Mouse (Mus musculus): ENCODE data around the gene Enpp1. TPM values are rescaled to one million over a fixed set of nuclear protein-coding genes. Genes with fewer than 3 reads are reported as not detected.

Gene Enpp1
- polyA plus RNA-seq, 1 experiment from 2014 or later: 4.5 TPM

DNA sequence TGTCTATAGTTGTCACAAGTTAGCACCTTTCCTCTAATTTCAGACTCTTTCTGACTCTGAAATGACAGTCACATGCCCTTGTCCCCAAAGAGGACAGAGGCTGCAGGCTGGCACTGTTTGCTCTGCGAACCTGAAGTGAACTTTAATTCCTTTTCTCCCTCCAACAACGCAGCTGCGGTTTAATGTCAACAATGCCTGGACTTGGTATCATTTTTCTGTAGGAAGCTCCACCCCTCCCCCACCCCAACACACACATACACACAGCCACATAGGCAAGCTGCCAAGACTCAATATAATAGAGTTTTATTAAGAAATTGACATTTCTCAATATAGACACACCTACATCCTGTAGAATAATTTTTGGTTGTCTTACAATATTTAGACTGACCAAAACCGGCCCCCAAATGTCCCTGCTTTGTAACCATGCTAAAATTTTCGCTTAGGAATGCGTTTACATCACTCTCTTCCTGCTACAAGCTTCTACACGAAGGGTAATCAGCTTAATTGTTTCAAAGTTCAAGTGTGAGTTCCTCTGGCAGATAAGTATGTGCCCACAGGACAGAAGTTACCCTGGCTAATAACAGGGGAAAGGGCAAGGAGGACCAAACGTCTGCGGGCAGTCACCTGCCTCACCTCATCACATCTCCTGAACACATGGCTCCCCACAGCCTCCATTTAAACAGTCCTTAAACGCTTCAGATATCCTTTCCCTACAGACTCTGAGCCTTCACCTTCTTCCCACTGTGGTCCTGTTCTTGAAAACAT lies 73.5 kb downstream of the Enpp1 start:
- 12% methylated on average over 10 of the region's 10 CpGs for WGBS
- H3K4me3 ChIP-seq (ENCODE audit: low read depth, low read length): no peak overlapping the region
- TF ChIP-seq EP300 (optimal IDR thresholded peaks at IDR 0.05) (no peak), CTCF (IDR thresholded peaks at IDR 0.05; ENCODE audit: low read depth) (no peak)
- peak overlapping the region; percentile 30; the same call in 1 of the 2 replicates for H3K27ac ChIP-seq (replicated peaks)
- DNase-seq (ENCODE audit: low spot score) (peak; percentile 68), ATAC-seq (ENCODE audit: low FRiP score, low TSS enrichment) (peak; percentile 62)
- H3K36me3 ChIP-seq (ENCODE audit: control insufficient read depth, insufficient read depth, low read length): no peaks in the 10 kb centered on the region
- no peaks in the 10 kb centered on the region for H3K9me3 ChIP-seq (ENCODE audit: control insufficient read depth, low read length)
- no peak overlapping the region for H3K4me2 ChIP-seq (replicated peaks; ENCODE audit: low read depth)
- H3K27me3 ChIP-seq (ENCODE audit: control insufficient read depth, insufficient read depth, low read length): no peaks in the 10 kb centered on the region
- H3K9ac ChIP-seq (ENCODE audit: low read length): no peak overlapping the region
- 0 out of 2 replicates have a peak, but pooled peaks cover 2% of the 10 kb centered on the region for H3K4me1 ChIP-seq (replicated peaks; ENCODE audit: control insufficient read depth, insufficient read depth)

DNA sequence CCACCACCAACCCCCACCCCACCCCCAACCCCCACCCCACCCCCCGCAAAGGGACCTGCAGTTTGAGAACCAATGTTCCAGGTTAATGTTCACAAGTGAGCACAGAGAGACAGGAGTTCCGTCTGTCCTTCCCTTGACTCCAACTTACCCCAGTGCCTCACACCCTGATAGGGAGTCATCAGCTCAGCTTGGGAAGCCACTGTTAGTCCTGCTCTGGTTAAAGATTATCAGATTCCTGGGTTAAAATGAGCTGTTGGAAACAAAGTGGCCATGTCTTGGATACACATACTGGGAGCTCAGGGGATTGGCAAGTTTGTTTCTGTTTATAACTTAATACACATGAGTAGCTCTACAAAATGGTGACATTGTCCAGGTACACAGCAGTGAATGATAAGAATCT lies 75.0 kb downstream of the Enpp1 start:
- ATAC-seq (ENCODE audit: low FRiP score, low TSS enrichment) (no peak), DNase-seq (ENCODE audit: low spot score) (no peak)
- Histone ChIP-seq H3K27ac (replicated peaks) (0 out of 2 replicates have a peak overlapping the region, but pooled peaks have one; percentile 20), H3K4me1 (replicated peaks; ENCODE audit: control insufficient read depth, insufficient read depth) (0 out of 2 replicates have a peak, but pooled peaks cover 2% of the 10 kb centered on the region), H3K36me3 (ENCODE audit: control insufficient read depth, insufficient read depth, low read length) (no peaks in the 10 kb centered on the region), H3K27me3 (ENCODE audit: control insufficient read depth, insufficient read depth, low read length) (no peaks in the 10 kb centered on the region), H3K4me3 (ENCODE audit: low read depth, low read length) (no peak overlapping the region), H3K9me3 (ENCODE audit: control insufficient read depth, low read length) (no peaks in the 10 kb centered on the region), H3K4me2 (replicated peaks; ENCODE audit: low read depth) (no peak overlapping the region), H3K9ac (ENCODE audit: low read length) (no peak overlapping the region)
- no peak for TF ChIP-seq EP300 (optimal IDR thresholded peaks at IDR 0.05)
- TF ChIP-seq CTCF (IDR thresholded peaks at IDR 0.05; ENCODE audit: low read depth): no peak
- 66% methylated on average over 2 of the region's 2 CpGs for WGBS

DNA sequence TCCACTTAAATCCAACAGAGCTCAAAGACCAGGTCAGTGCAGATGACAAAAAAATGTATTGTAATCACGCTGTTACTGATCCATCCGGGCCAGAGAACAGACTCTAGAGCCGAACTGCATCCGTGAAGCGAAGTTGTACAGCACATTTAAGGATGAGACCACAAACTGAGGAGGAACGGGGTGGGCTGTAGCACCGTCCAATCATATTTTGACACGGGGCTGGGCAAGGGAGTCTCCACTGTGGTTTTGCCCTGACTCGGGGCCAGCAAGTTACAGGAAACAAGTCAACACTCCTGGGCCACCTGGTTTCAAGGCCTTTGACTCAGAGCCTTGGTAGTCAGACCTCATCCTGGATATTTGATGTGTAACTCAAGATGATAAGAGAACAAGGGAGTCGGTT lies 76.1 kb downstream of the Enpp1 start:
- Histone ChIP-seq H3K27ac (replicated peaks) (peak overlapping the region; percentile 8; the same call in 1 of the 2 replicates), H3K4me2 (replicated peaks; ENCODE audit: low read depth) (no peak overlapping the region), H3K4me3 (ENCODE audit: low read depth, low read length) (no peak overlapping the region), H3K27me3 (ENCODE audit: control insufficient read depth, insufficient read depth, low read length) (no peaks in the 10 kb centered on the region), H3K9me3 (ENCODE audit: control insufficient read depth, low read length) (no peaks in the 10 kb centered on the region), H3K4me1 (replicated peaks; ENCODE audit: control insufficient read depth, insufficient read depth) (0 out of 2 replicates have a peak, but pooled peaks cover 2% of the 10 kb centered on the region), H3K9ac (ENCODE audit: low read length) (no peak overlapping the region), H3K36me3 (ENCODE audit: control insufficient read depth, insufficient read depth, low read length) (no peaks in the 10 kb centered on the region)
- TF ChIP-seq EP300 (optimal IDR thresholded peaks at IDR 0.05): no peak
- TF ChIP-seq CTCF (IDR thresholded peaks at IDR 0.05; ENCODE audit: low read depth): no peak
- no peak for DNase-seq (ENCODE audit: low spot score)
- WGBS: 77% methylated on average over 10 of the region's 10 CpGs
- peak; percentile 53 for ATAC-seq (ENCODE audit: low FRiP score, low TSS enrichment)

- 64% methylated on average over 11 of the region's 11 CpGs for WGBS
- 0 out of 2 replicates have a peak, but pooled peaks cover 2% of the 10 kb centered on the region for H3K4me1 ChIP-seq (replicated peaks; ENCODE audit: control insufficient read depth, insufficient read depth)
- no peak overlapping the region for H3K4me2 ChIP-seq (replicated peaks; ENCODE audit: low read depth)
- H3K9ac ChIP-seq (ENCODE audit: low read length): no peak overlapping the region
- no peak for DNase-seq (ENCODE audit: low spot score)
- H3K9me3 ChIP-seq (ENCODE audit: control insufficient read depth, low read length): no peaks in the 10 kb centered on the region
- no peaks in the 10 kb centered on the region for H3K27me3 ChIP-seq (ENCODE audit: control insufficient read depth, insufficient read depth, low read length)
- H3K36me3 ChIP-seq (ENCODE audit: control insufficient read depth, insufficient read depth, low read length): no peaks in the 10 kb centered on the region
- H3K27ac ChIP-seq (replicated peaks): peak overlapping the region; percentile 49; the same call in 1 of the 2 replicates
- ATAC-seq (ENCODE audit: low FRiP score, low TSS enrichment): 0 out of 2 replicates have a peak, but pooled peaks have one; percentile 20
- no peak overlapping the region for H3K4me3 ChIP-seq (ENCODE audit: low read depth, low read length)
- TF ChIP-seq EP300 (optimal IDR thresholded peaks at IDR 0.05) (no peak), CTCF (IDR thresholded peaks at IDR 0.05; ENCODE audit: low read depth) (no peak)
These were observed 76.6 kb downstream of the Enpp1 start for GRCm38 (mm10) chr10:24635331-24635815.

DNA sequence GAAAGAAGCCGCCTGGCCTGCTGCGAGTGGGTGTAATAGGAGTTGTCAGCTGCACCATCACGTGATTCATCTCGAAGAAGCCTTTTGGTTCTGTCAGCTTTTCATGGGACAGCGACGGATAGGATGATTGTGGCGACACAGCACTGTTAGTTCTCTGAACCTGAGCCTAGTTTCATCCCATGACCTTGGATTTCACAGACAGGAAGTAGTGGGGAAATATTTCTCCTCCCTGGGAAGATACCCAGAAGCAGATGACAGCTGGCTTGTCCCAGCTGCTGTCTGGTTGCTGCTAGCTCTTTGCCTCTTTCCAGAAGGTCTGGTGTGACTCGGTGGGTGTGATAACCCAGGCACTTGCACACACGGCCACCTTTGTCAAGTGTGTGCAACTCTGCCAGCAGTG lies 77.7 kb downstream of the Enpp1 start:
- Histone ChIP-seq H3K4me1 (replicated peaks; ENCODE audit: control insufficient read depth, insufficient read depth) (0 out of 2 replicates have a peak, but pooled peaks cover 2% of the 10 kb centered on the region), H3K4me2 (replicated peaks; ENCODE audit: low read depth) (no peak overlapping the region), H3K36me3 (ENCODE audit: control insufficient read depth, insufficient read depth, low read length) (no peaks in the 10 kb centered on the region), H3K27ac (replicated peaks) (no peak overlapping the region; the same call in 1 of the 2 replicates), H3K4me3 (ENCODE audit: low read depth, low read length) (no peak overlapping the region), H3K27me3 (ENCODE audit: control insufficient read depth, insufficient read depth, low read length) (no peaks in the 10 kb centered on the region), H3K9ac (ENCODE audit: low read length) (no peak overlapping the region), H3K9me3 (ENCODE audit: control insufficient read depth, low read length) (no peaks in the 10 kb centered on the region)
- ATAC-seq (ENCODE audit: low FRiP score, low TSS enrichment): peak; percentile 8; the same call in 1 of the 2 replicates
- no peak for DNase-seq (ENCODE audit: low spot score)
- WGBS: 47% methylated on average over 9 of the region's 9 CpGs
- no peak for TF ChIP-seq CTCF (IDR thresholded peaks at IDR 0.05; ENCODE audit: low read depth)
- TF ChIP-seq EP300 (optimal IDR thresholded peaks at IDR 0.05): no peak

DNA sequence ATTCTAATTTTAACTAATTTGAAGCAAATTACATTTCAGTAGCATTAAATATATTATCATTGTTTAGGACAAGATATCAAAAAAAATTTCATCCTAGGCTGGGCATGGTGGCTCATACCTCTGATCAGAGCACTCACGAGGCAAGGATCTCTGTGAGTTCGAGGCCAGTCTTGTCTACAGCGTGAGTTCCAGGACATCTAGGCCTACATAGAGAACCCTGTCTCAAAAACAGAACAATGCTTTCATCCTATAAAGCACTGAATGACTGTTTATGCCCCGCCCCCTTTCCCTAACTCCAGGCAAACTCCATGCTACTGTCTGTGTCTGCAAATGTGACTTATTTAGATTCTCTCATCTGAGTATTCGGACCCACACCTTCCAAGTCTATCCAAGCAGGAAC lies 80.8 kb downstream of the Enpp1 start:
- ATAC-seq (ENCODE audit: low FRiP score, low TSS enrichment): no peak
- no peak overlapping the region for H3K4me3 ChIP-seq (ENCODE audit: low read depth, low read length)
- no peak overlapping the region for H3K27ac ChIP-seq (replicated peaks)
- no peak overlapping the region for H3K4me2 ChIP-seq (replicated peaks; ENCODE audit: low read depth)
- no peaks in the 10 kb centered on the region for H3K9me3 ChIP-seq (ENCODE audit: control insufficient read depth, low read length)
- 0 out of 2 replicates have a peak, but pooled peaks cover 2% of the 10 kb centered on the region for H3K4me1 ChIP-seq (replicated peaks; ENCODE audit: control insufficient read depth, insufficient read depth)
- no peak overlapping the region for H3K9ac ChIP-seq (ENCODE audit: low read length)
- no peak for DNase-seq (ENCODE audit: low spot score)
- 95% methylated on average over 5 of the region's 5 CpGs for WGBS
- H3K27me3 ChIP-seq (ENCODE audit: control insufficient read depth, insufficient read depth, low read length): no peaks in the 10 kb centered on the region
- no peaks in the 10 kb centered on the region for H3K36me3 ChIP-seq (ENCODE audit: control insufficient read depth, insufficient read depth, low read length)
- TF ChIP-seq CTCF (IDR thresholded peaks at IDR 0.05; ENCODE audit: low read depth) (no peak), EP300 (optimal IDR thresholded peaks at IDR 0.05) (no peak)

All from stomach, postnatal 0 days (tissue).